Mouse (Mus musculus) kidney, embryonic 15.5 days (tissue): ENCODE measurements around the gene Gm10518. TPM values are rescaled to one million over a fixed set of nuclear protein-coding genes. Genes with fewer than 3 reads are reported as not detected.
"Not testable (repeated sequence)": the region's sequence is repeated elsewhere in the genome, so short reads cannot be mapped to it uniquely, and the experiment has no call there.

Source experiments
- ATAC-seq: fragments of 200-750 bp; cut with Nextera tagmentation; replicated peaks from 2 replicates; pipeline ENCODE4 v1.8.0; 2017; ENCODE audit warnings: moderate TSS enrichment; ENCODE audit not compliant: low FRiP score
- H3K27ac ChIP-seq: fragments of 300-500 bp; sonication (generic); 2 replicates; pipeline ENCODE4 v1.5.1; 2015; ENCODE audit warnings: mild to moderate bottlenecking, inconsistent platforms
- H3K27me3 ChIP-seq: fragments of 300-500 bp; sonication (generic); 2 replicates; pipeline ENCODE4 v1.6.1; 2015; ENCODE audit warnings: inconsistent platforms
- H3K36me3 ChIP-seq: fragments of 300-500 bp; sonication (generic); 2 replicates; pipeline ENCODE4 v1.6.1; 2015; ENCODE audit warnings: inconsistent platforms
- H3K4me1 ChIP-seq: fragments of 300-500 bp; sonication (generic); 2 replicates; pipeline ENCODE4 v1.6.1; 2015; ENCODE audit warnings: inconsistent platforms
- H3K4me2 ChIP-seq: fragments of 300-500 bp; sonication (generic); 2 replicates; pipeline ENCODE4 v1.6.1; 2015; ENCODE audit warnings: moderate library complexity, mild to moderate bottlenecking, inconsistent platforms
- H3K4me3 ChIP-seq: fragments of 300-500 bp; sonication (generic); replicated peaks from 2 replicates; pipeline ENCODE4 v1.5.1; 2015; ENCODE audit warnings: mild to moderate bottlenecking, inconsistent platforms
- H3K9ac ChIP-seq: fragments of 300-500 bp; sonication (generic); 2 replicates; pipeline ENCODE4 v1.6.1; 2015; ENCODE audit warnings: mild to moderate bottlenecking, inconsistent platforms
- H3K9me3 ChIP-seq: fragments of 300-500 bp; sonication (generic); replicated peaks from 2 replicates; pipeline ENCODE4 v1.6.1; 2016; ENCODE audit warnings: inconsistent platforms
- WGBS: fragments of 180-500 bp; shearing (Covaris S2); methylation state at CpG from one replicate; pipeline ENCODE4 v1.1.7; 2015; ENCODE audit warnings: mixed read lengths; 5-methylcytosine and 5-hydroxymethylcytosine counted together
- polyA plus RNA-seq: library from polyadenylated mRNA; unstranded; fragments of >200 nt; fragmentation: Nextera tagmentation; extraction: Ambion mirVana; gene quantifications from 2 replicates; pipeline ENCODE4 v1.2.1, GENCODE M21; 2015

Gene Gm10518
- polyA plus RNA-seq, 1 experiment from 2014 or later = not detected

- ATAC-seq = no peak
- 83% methylated on average over 4 of the region's 4 CpGs for WGBS
- H3K4me2 ChIP-seq = no peak overlapping the region
- no peaks in the 10 kb centered on the region for H3K27me3 ChIP-seq
- H3K4me1 ChIP-seq = peaks cover 6% of the 10 kb centered on the region; the same call in 1 of the 2 replicates
- no peak overlapping the region for H3K4me3 ChIP-seq
- no peak overlapping the region for H3K27ac ChIP-seq
- no peaks in the 10 kb centered on the region for H3K36me3 ChIP-seq
- no peaks in the 10 kb centered on the region for H3K9me3 ChIP-seq
- H3K9ac ChIP-seq = no peak overlapping the region
Measured at GRCm38 (mm10) chr1:179807468-179807867, 4.3 kb downstream of the Gm10518 start.

GRCm38 (mm10) chr1:179808300-179808699 lies 5.1 kb downstream of the Gm10518 start:
- ATAC-seq = no peak
- no peaks in the 10 kb centered on the region for H3K27me3 ChIP-seq
- H3K4me3 ChIP-seq = no peak overlapping the region
- 82% methylated on average over 3 of the region's 3 CpGs for WGBS
- H3K9me3 ChIP-seq = no peaks in the 10 kb centered on the region
- no peaks in the 10 kb centered on the region for H3K36me3 ChIP-seq
- no peak overlapping the region for H3K4me2 ChIP-seq
- no peak overlapping the region for H3K9ac ChIP-seq
- peaks cover 6% of the 10 kb centered on the region; the same call in 1 of the 2 replicates for H3K4me1 ChIP-seq
- no peak overlapping the region for H3K27ac ChIP-seq

GRCm38 (mm10) chr1:179813385-179813784 lies 10.2 kb downstream of the Gm10518 start:
- no peak overlapping the region for H3K9ac ChIP-seq
- no peak overlapping the region for H3K4me3 ChIP-seq
- no peak overlapping the region for H3K27ac ChIP-seq
- H3K9me3 ChIP-seq = 0 out of 2 replicates have a peak, but pooled peaks cover 5% of the 10 kb centered on the region
- WGBS = 66% methylated on average over 2 of the region's 2 CpGs
- no peak for ATAC-seq
- H3K27me3 ChIP-seq = no peaks in the 10 kb centered on the region
- H3K36me3 ChIP-seq = no peaks in the 10 kb centered on the region
- H3K4me1 ChIP-seq = no peaks in the 10 kb centered on the region
- no peak overlapping the region for H3K4me2 ChIP-seq

- no peak for ATAC-seq
- H3K27ac ChIP-seq = no peak overlapping the region
- WGBS = 71% methylated on average over 2 of the region's 2 CpGs
Measured at GRCm38 (mm10) chr1:179814616-179815015, 11.4 kb downstream of the Gm10518 start.

GRCm38 (mm10) chr1:179818490-179819278 lies 15.5 kb downstream of the Gm10518 start:
- H3K27me3 ChIP-seq, H3K27ac ChIP-seq, ATAC-seq, H3K4me2 ChIP-seq, H3K4me3 ChIP-seq, H3K9ac ChIP-seq, H3K36me3 ChIP-seq, H3K9me3 ChIP-seq, H3K4me1 ChIP-seq: not testable (repeated sequence)
- 91% methylated on average over 11 of the region's 11 CpGs for WGBS

More at GRCm38 (mm10) chr1:179814616-179815015, 11.4 kb downstream of the Gm10518 start:
- Histone ChIP-seq H3K27me3 (no peaks in the 10 kb centered on the region), H3K36me3 (no peaks in the 10 kb centered on the region), H3K4me1 (no peaks in the 10 kb centered on the region), H3K4me2 (no peak overlapping the region), H3K9ac (no peak overlapping the region), H3K9me3 (0 out of 2 replicates have a peak, but pooled peaks cover 5% of the 10 kb centered on the region), H3K4me3 (no peak overlapping the region)

- Histone ChIP-seq H3K27ac (no peak overlapping the region), H3K4me2 (no peak overlapping the region), H3K4me1 (no peaks in the 10 kb centered on the region), H3K27me3 (no peaks in the 10 kb centered on the region), H3K9me3 (no peaks in the 10 kb centered on the region), H3K36me3 (no peaks in the 10 kb centered on the region), H3K4me3 (no peak overlapping the region), H3K9ac (no peak overlapping the region)
- WGBS = 51% methylated on average over 5 of the region's 5 CpGs
- ATAC-seq = no peak
Measured at GRCm38 (mm10) chr1:179824549-179824948, 21.4 kb downstream of the Gm10518 start.

- H3K4me1 ChIP-seq = no peaks in the 10 kb centered on the region
- H3K9ac ChIP-seq = no peak overlapping the region
- H3K27me3 ChIP-seq = no peaks in the 10 kb centered on the region
- no peak for ATAC-seq
- no peak overlapping the region for H3K4me2 ChIP-seq
- H3K9me3 ChIP-seq = no peaks in the 10 kb centered on the region
- 93% methylated on average over 5 of the region's 5 CpGs for WGBS
- H3K27ac ChIP-seq = no peak overlapping the region
- no peak overlapping the region for H3K4me3 ChIP-seq
- no peaks in the 10 kb centered on the region for H3K36me3 ChIP-seq
Measured at GRCm38 (mm10) chr1:179828051-179828450, 24.9 kb downstream of the Gm10518 start.

- Histone ChIP-seq H3K4me2 (no peak overlapping the region), H3K27ac (no peak overlapping the region), H3K9ac (no peak overlapping the region), H3K9me3 (no peaks in the 10 kb centered on the region), H3K36me3 (no peaks in the 10 kb centered on the region), H3K4me3 (no peak overlapping the region), H3K4me1 (no peaks in the 10 kb centered on the region), H3K27me3 (no peaks in the 10 kb centered on the region)
- ATAC-seq = no peak
- 75% methylated on average over 4 of the region's 4 CpGs for WGBS
Measured at GRCm38 (mm10) chr1:179828900-179829299, 25.7 kb downstream of the Gm10518 start.

- H3K4me2 ChIP-seq = no peak overlapping the region
- H3K9me3 ChIP-seq = peaks cover 10% of the 10 kb centered on the region
- no peak overlapping the region for H3K9ac ChIP-seq
- H3K27me3 ChIP-seq = no peaks in the 10 kb centered on the region
- H3K27ac ChIP-seq = no peak overlapping the region
- WGBS = 77% methylated on average over 7 of the region's 7 CpGs
- no peak overlapping the region for H3K4me3 ChIP-seq
- H3K4me1 ChIP-seq = 0 out of 2 replicates have a peak, but pooled peaks cover 6% of the 10 kb centered on the region
- ATAC-seq = no peak
- no peaks in the 10 kb centered on the region for H3K36me3 ChIP-seq
Measured at GRCm38 (mm10) chr1:179832710-179833240, 29.6 kb downstream of the Gm10518 start.

GRCm38 (mm10) chr1:179833596-179833995 lies 30.4 kb downstream of the Gm10518 start:
- no peak for ATAC-seq
- no peak overlapping the region for H3K4me3 ChIP-seq
- H3K4me2 ChIP-seq = no peak overlapping the region
- H3K27me3 ChIP-seq = no peaks in the 10 kb centered on the region
- 80% methylated on average over 1 of the region's 1 CpGs for WGBS
- no peaks in the 10 kb centered on the region for H3K36me3 ChIP-seq
- H3K9me3 ChIP-seq = peaks cover 10% of the 10 kb centered on the region
- H3K4me1 ChIP-seq = 0 out of 2 replicates have a peak, but pooled peaks cover 6% of the 10 kb centered on the region
- no peak overlapping the region for H3K9ac ChIP-seq
- H3K27ac ChIP-seq = no peak overlapping the region

GRCm38 (mm10) chr1:179835753-179836425 lies 32.7 kb downstream of the Gm10518 start:
- Histone ChIP-seq H3K27me3 (no peaks in the 10 kb centered on the region), H3K9ac (no peak overlapping the region), H3K4me1 (0 out of 2 replicates have a peak, but pooled peaks cover 6% of the 10 kb centered on the region), H3K9me3 (peaks cover 10% of the 10 kb centered on the region), H3K27ac (peak overlapping the region; percentile 88), H3K4me2 (0 out of 2 replicates have a peak overlapping the region, but pooled peaks have one; percentile 16), H3K36me3 (no peaks in the 10 kb centered on the region), H3K4me3 (no peak overlapping the region)
- 100% methylated on average over 1 of the region's 1 CpGs for WGBS
- 0 out of 2 replicates have a peak, but pooled peaks have one; percentile 18 for ATAC-seq
